ENCODE assay signal across 10 mouse cellular contexts in the genomic region with DNA sequence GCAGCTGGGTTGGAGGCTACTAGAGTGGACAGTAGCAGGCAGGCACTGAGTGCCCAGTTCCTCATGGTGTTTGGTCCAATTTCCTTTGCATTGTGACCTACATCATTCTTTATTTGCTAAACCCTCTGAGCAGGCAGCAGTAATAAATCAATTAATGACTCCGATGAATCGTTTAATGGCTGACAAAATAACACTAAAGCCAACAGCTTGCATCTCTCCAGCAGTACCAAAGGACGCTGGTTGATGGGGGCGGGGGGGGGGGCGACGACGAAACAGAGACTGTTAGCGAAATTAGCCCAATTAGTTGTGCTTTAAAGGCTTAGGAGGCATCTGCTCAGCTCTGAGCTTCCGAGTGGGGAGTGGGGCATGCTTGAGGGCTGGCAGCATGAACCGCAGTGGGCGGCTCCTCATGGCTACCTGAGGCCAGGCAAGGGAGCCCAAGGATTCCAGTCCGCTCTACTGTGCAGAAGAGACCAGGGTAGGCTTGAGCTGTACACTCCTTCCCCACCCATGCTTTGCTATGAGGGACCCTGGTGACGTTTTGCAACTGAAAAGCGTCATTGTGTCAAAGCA.
A peak's percentile ranks its signal among the peaks of the same experiment; 100 is the strongest.
DNase-seq lines count a peak whose midpoint lies in the region; ATAC-seq and TF ChIP-seq lines count a peak whose summit lies in the region.
"Had no signal": no experiment of that assay in that cellular context is flagged by ENCODE, and none has a peak within 500 bp of the region (broad histone marks: within the 10 kb centered on the region; RNA-seq: fewer than 3 reads in every experiment).

No protein-coding gene starts in this region.

- no peak for ATAC-seq in embryonic facial prominence, embryonic 13.5 days (ENCODE audit: insufficient number of reproducible peaks, insufficient read depth, low FRiP score, low TSS enrichment, low read depth)
- ATAC-seq in stomach, embryonic 15.5 days (ENCODE audit: insufficient read depth, low FRiP score, low read depth) = no peak
- no peak for ATAC-seq in stomach, postnatal 0 days (ENCODE audit: low FRiP score, low TSS enrichment)
- no peak for ATAC-seq in limb, embryonic 15.5 days (ENCODE audit: insufficient number of reproducible peaks, low FRiP score, low TSS enrichment, low read depth)

- H3K9me3 ChIP-seq in embryonic facial prominence, embryonic 13.5 days = no peaks in the 10 kb centered on the region
- no peaks in the 10 kb centered on the region for H3K9me3 ChIP-seq in embryonic facial prominence, embryonic 10.5 days
- H3K9me3 ChIP-seq in stomach, embryonic 15.5 days = no peaks in the 10 kb centered on the region
- no peaks in the 10 kb centered on the region for H3K9me3 ChIP-seq in stomach, postnatal 0 days (ENCODE audit: control insufficient read depth, low read length)
- H3K9me3 ChIP-seq in limb, embryonic 15.5 days = no peaks in the 10 kb centered on the region

- H3K36me3 ChIP-seq in embryonic facial prominence, embryonic 13.5 days = peaks cover 6% of the 10 kb centered on the region; the same call in 1 of the 2 replicates
- H3K36me3 ChIP-seq in embryonic facial prominence, embryonic 10.5 days (replicated peaks) = peaks cover 72% of the 10 kb centered on the region
- H3K36me3 ChIP-seq in stomach, embryonic 15.5 days = no peaks in the 10 kb centered on the region
- H3K36me3 ChIP-seq in stomach, postnatal 0 days (ENCODE audit: control insufficient read depth, insufficient read depth, low read length) = no peaks in the 10 kb centered on the region
- no peaks in the 10 kb centered on the region for H3K36me3 ChIP-seq in limb, embryonic 15.5 days

- DNase-seq in embryonic facial prominence, embryonic 10.5 days (ENCODE audit: low spot score) = no peak
- no peak for DNase-seq in stomach, postnatal 0 days (ENCODE audit: low spot score)
- no peak for DNase-seq in spleen, postnatal 14 days (ENCODE audit: low spot score in 2 of 2)
- no peak for DNase-seq in adrenal gland, adult 2 months
- no peak for DNase-seq in gastrocnemius, postnatal 4 days (ENCODE audit: low spot score in 2 of 2)
- DNase-seq: heart, adult 2 months had no signal

- TF ChIP-seq EP300 in stomach, postnatal 0 days (optimal IDR thresholded peaks at IDR 0.05) = no peak

- 59% methylated on average over 14 of the region's 14 CpGs for WGBS in embryonic facial prominence, embryonic 13.5 days
- WGBS in embryonic facial prominence, embryonic 10.5 days = 75% methylated on average over 14 of the region's 14 CpGs
- 68% methylated on average over 14 of the region's 14 CpGs for WGBS in stomach, embryonic 15.5 days
- WGBS in stomach, postnatal 0 days = 59% methylated on average over 14 of the region's 14 CpGs
- WGBS in limb, embryonic 15.5 days = 40% methylated on average over 14 of the region's 14 CpGs

- no peak for TF ChIP-seq CTCF in stomach, postnatal 0 days (IDR thresholded peaks at IDR 0.05; ENCODE audit: low read depth)

- H3K9ac ChIP-seq in embryonic facial prominence, embryonic 13.5 days = peak overlapping the region; percentile 32; the same call in 1 of the 2 replicates
- H3K9ac ChIP-seq in stomach, embryonic 15.5 days = no peak overlapping the region
- no peak overlapping the region for H3K9ac ChIP-seq in stomach, postnatal 0 days (ENCODE audit: low read length)
- no peak overlapping the region for H3K9ac ChIP-seq in limb, embryonic 15.5 days

- H3K4me1 ChIP-seq in embryonic facial prominence, embryonic 13.5 days = peaks cover 70% of the 10 kb centered on the region
- H3K4me1 ChIP-seq in embryonic facial prominence, embryonic 10.5 days = peaks cover 74% of the 10 kb centered on the region
- H3K4me1 ChIP-seq in stomach, embryonic 15.5 days = peaks cover 50% of the 10 kb centered on the region
- H3K4me1 ChIP-seq in stomach, postnatal 0 days (replicated peaks; ENCODE audit: control insufficient read depth, insufficient read depth) = peaks cover 9% of the 10 kb centered on the region
- peaks cover 55% of the 10 kb centered on the region for H3K4me1 ChIP-seq in limb, embryonic 15.5 days

- H3K4me3 ChIP-seq in embryonic facial prominence, embryonic 13.5 days = no peak overlapping the region
- H3K4me3 ChIP-seq in embryonic facial prominence, embryonic 10.5 days = no peak overlapping the region
- no peak overlapping the region for H3K4me3 ChIP-seq in stomach, embryonic 15.5 days (replicated peaks)
- no peak overlapping the region for H3K4me3 ChIP-seq in stomach, postnatal 0 days (ENCODE audit: low read depth, low read length)
- no peak overlapping the region for H3K4me3 ChIP-seq in limb, embryonic 15.5 days
- H3K4me3 ChIP-seq: heart, adult 2 months had no signal

- H3K27ac ChIP-seq in embryonic facial prominence, embryonic 13.5 days = 0 out of 2 replicates have a peak overlapping the region, but pooled peaks have one; percentile 16
- no peak overlapping the region for H3K27ac ChIP-seq in embryonic facial prominence, embryonic 10.5 days (replicated peaks)
- H3K27ac ChIP-seq in stomach, embryonic 15.5 days = peak overlapping the region; percentile 19; the same call in 1 of the 2 replicates
- H3K27ac ChIP-seq in stomach, postnatal 0 days (replicated peaks) = no peak overlapping the region
- peak overlapping the region; percentile 38; the same call in 1 of the 2 replicates for H3K27ac ChIP-seq in limb, embryonic 15.5 days
- H3K27ac ChIP-seq: heart, adult 2 months; macrophage had no signal

- H3K27me3 ChIP-seq in embryonic facial prominence, embryonic 13.5 days = no peaks in the 10 kb centered on the region
- H3K27me3 ChIP-seq in embryonic facial prominence, embryonic 10.5 days (replicated peaks; ENCODE audit: low read depth, poor library complexity, severe bottlenecking) = no peaks in the 10 kb centered on the region
- H3K27me3 ChIP-seq in stomach, embryonic 15.5 days (replicated peaks) = no peaks in the 10 kb centered on the region
- no peaks in the 10 kb centered on the region for H3K27me3 ChIP-seq in stomach, postnatal 0 days (ENCODE audit: control insufficient read depth, insufficient read depth, low read length)
- no peaks in the 10 kb centered on the region for H3K27me3 ChIP-seq in limb, embryonic 15.5 days

- H3K4me2 ChIP-seq in embryonic facial prominence, embryonic 13.5 days = no peak overlapping the region
- no peak overlapping the region for H3K4me2 ChIP-seq in stomach, embryonic 15.5 days
- no peak overlapping the region for H3K4me2 ChIP-seq in stomach, postnatal 0 days (replicated peaks; ENCODE audit: low read depth)
- H3K4me2 ChIP-seq in limb, embryonic 15.5 days = no peak overlapping the region

Comparison
In these comparisons a context has a peak if more than half of its experiments do, and no peak if none do; other contexts are left out.
1. H3K27ac ChIP-seq: peak in embryonic facial prominence, embryonic 13.5 days (single experiment), stomach, embryonic 15.5 days (single experiment) and limb, embryonic 15.5 days (single experiment); none in embryonic facial prominence, embryonic 10.5 days (single experiment) and stomach, postnatal 0 days (single experiment).